Mouse (Mus musculus) neural tube, postnatal 0 days (tissue): ENCODE data around the gene Tax1bp1. TPM values are rescaled to one million over a fixed set of nuclear protein-coding genes. Genes with fewer than 3 reads are reported as not detected.

Source experiments
- polyA plus RNA-seq: library from polyadenylated mRNA; unstranded; fragments of >200 nt; fragmentation: Nextera tagmentation; extraction: Ambion mirVana; gene quantifications from 2 replicates; pipeline ENCODE4 v1.2.1, GENCODE M21; 2015

Gene Tax1bp1
- 168 and 180 TPM in 2 replicates for polyA plus RNA-seq

GRCm38 (mm10) chr6:52713104-52713896 is at the start of gene Tax1bp1:
Gene Tax1bp1, plus strand, starts transcription at chr6:52713729.

Other genes starting within 250 kb of the Tax1bp1 start
- 84.2 and 92.2 TPM in 2 replicates for gene Hibadh, start 73.3 kb upstream of the Tax1bp1 start, polyA plus RNA-seq